Mouse (Mus musculus): ENCODE results near the gene Gpr157. TPM values are rescaled to one million over a fixed set of nuclear protein-coding genes. Genes with fewer than 3 reads are reported as not detected.

The Gpr157 gene
- total RNA-seq, 2 experiments from 2014 or later, result 14.1 to 19.8 TPM

- no peak for DNase-seq
Observed at GRCm38 (mm10) chr4:150151045-150151444, 63.9 kb downstream of the Gpr157 start.

GRCm38 (mm10) chr4:150152483-150152882 is 65.3 kb downstream of the Gpr157 start:
- DNase-seq, result no peak

- DNase-seq, result no peak
Observed at GRCm38 (mm10) chr4:150155301-150155700, 68.1 kb downstream of the Gpr157 start.

Small RNA genes lying within 50 kb of the gene (microRNA-seq; reads per million reads assigned to microRNA genes)
- gene Mir34a, result 1,384 to 1,922 reads per million in 2 experiments

Other genes starting within 250 kb of the Gpr157 start
- 10 to 100 TPM; 26.2 to 26.7 TPM for gene Spsb1, start 132.3 kb upstream of the Gpr157 start, total RNA-seq (2021)
- 10 to 100 TPM; 34.1 to 35.2 TPM for gene H6pd, start 78.3 kb upstream of the Gpr157 start, total RNA-seq (2021)
- gene Slc2a5, start 31.9 kb downstream of the Gpr157 start, total RNA-seq (2021), result under 1 TPM; 0.36 to 0.61 TPM
- not detected for gene Slc2a7, start 61.6 kb downstream of the Gpr157 start, total RNA-seq (2021)
- not detected for gene Car6, start 114.0 kb downstream of the Gpr157 start, total RNA-seq (2021)
- 100 to 1,000 TPM; 303 to 307 TPM for gene Eno1, start 149.4 kb downstream of the Gpr157 start, total RNA-seq (2021)
- gene Rere, start 194.3 kb downstream of the Gpr157 start, total RNA-seq (2021), result 10 to 100 TPM; 70.0 to 72.5 TPM

All from heart, postnatal 4 days (tissue).